ENCODE assay signal across 17 mouse cellular contexts in genomic region chr3:103136414-103137077, GRCm38 (mm10).
"Had no signal": no experiment of that assay in that cellular context is flagged by ENCODE, and none has a peak within 500 bp of the region (broad histone marks: within the 10 kb centered on the region; RNA-seq: fewer than 3 reads in every experiment).

No protein-coding gene starts in this region.

- H3K4me3 ChIP-seq: lung, embryonic 15.5 days; megakaryocyte, embryonic 14.5 days; midbrain, embryonic 13.5 days; midbrain, embryonic 15.5 days; neural tube, embryonic 12.5 days; stomach, embryonic 15.5 days had no signal

- H3K27ac ChIP-seq: lung, embryonic 15.5 days; macrophage; midbrain, embryonic 13.5 days; midbrain, embryonic 15.5 days; neural tube, embryonic 12.5 days; stomach, embryonic 15.5 days; stomach, postnatal 0 days had no signal

- H3K9me3 ChIP-seq: lung, embryonic 15.5 days; megakaryocyte, embryonic 14.5 days; midbrain, embryonic 13.5 days; midbrain, embryonic 15.5 days; neural tube, embryonic 12.5 days; stomach, embryonic 15.5 days had no signal

- H3K4me2 ChIP-seq: lung, embryonic 15.5 days; midbrain, embryonic 11.5 days; midbrain, embryonic 13.5 days; midbrain, embryonic 15.5 days; neural tube, embryonic 12.5 days; stomach, embryonic 15.5 days had no signal

- H3K4me1 ChIP-seq: midbrain, embryonic 13.5 days; midbrain, embryonic 15.5 days; neural tube, embryonic 12.5 days had no signal

- H3K27me3 ChIP-seq: lung, embryonic 15.5 days; megakaryocyte, embryonic 14.5 days; midbrain, embryonic 13.5 days; midbrain, embryonic 15.5 days; neural tube, embryonic 12.5 days; stomach, embryonic 15.5 days had no signal

- DNase-seq: lung, adult 2 months; lung, postnatal 14 days; right cerebral cortex, postnatal 14 days; spleen, adult 18-20 months; thymus, adult 18-20 months; thymus, postnatal 14 days; thymus, postnatal 36 days had no signal

- H3K9ac ChIP-seq: lung, embryonic 15.5 days; midbrain, embryonic 13.5 days; midbrain, embryonic 15.5 days; neural tube, embryonic 12.5 days; stomach, embryonic 15.5 days had no signal

- ATAC-seq: lung, postnatal 0 days; midbrain, embryonic 13.5 days; midbrain, embryonic 15.5 days had no signal

- H3K36me3 ChIP-seq: midbrain, embryonic 13.5 days; midbrain, embryonic 15.5 days; neural tube, embryonic 12.5 days; stomach, embryonic 15.5 days had no signal
